Mouse (Mus musculus): ENCODE measurements at regions not wholly inside any gene's neighbourhood (a gene's known extent, or its start where the extent isn't known, plus 50 kb on each side); places are given as distances from the start of the nearest gene placed in this dataset.

- DNase-seq (ENCODE audit: low read depth, low spot score): no peak
- Histone ChIP-seq H3K27me3 (ENCODE audit: control insufficient read depth in 1 of 2, insufficient read depth in 2 of 2, low read length in 2 of 2) (no peaks in the 10 kb centered on the region), H3K4me3 (ENCODE audit: control insufficient read depth in 1 of 2, insufficient read depth in 1 of 2, low read depth in 2 of 2, low read length in 2 of 2) (no peak overlapping the region), H3K36me3 (ENCODE audit: control insufficient read depth in 1 of 2, insufficient read depth in 2 of 2, low read length in 2 of 2) (no peaks in the 10 kb centered on the region), H3K79me2 (ENCODE audit: control insufficient read depth, insufficient read depth, low read length, poor library complexity) (no peaks in the 10 kb centered on the region), H3K27ac (ENCODE audit: control insufficient read depth, low read depth, low read length) (no peak overlapping the region), H3K9ac (ENCODE audit: control insufficient read depth, low read depth, low read length, poor library complexity, severe bottlenecking) (no peak overlapping the region), H3K4me1 (ENCODE audit: control insufficient read depth in 1 of 2, insufficient read depth in 2 of 2, low read length in 2 of 2) (no peaks in the 10 kb centered on the region), H3K9me3 (replicated peaks; ENCODE audit: insufficient read depth, low read length) (no peaks in the 10 kb centered on the region)
- no peak for TF ChIP-seq RCOR1 (IDR thresholded peaks at IDR 0.05; ENCODE audit: low read depth, low read length)
- no peak for TF ChIP-seq MAZ (IDR thresholded peaks at IDR 0.05; ENCODE audit: low read depth, low read length)
- no peak for TF ChIP-seq CTCF (IDR thresholded peaks at IDR 0.05 in 2 of 3, conservative IDR thresholded peaks at IDR 0.05 in 1 of 3; ENCODE audit: control insufficient read depth in 1 of 3, insufficient read depth in 1 of 3, low read depth in 2 of 3, low read length in 3 of 3, poor library complexity in 1 of 3, severe bottlenecking in 1 of 3)
- no peak for TF ChIP-seq ZKSCAN1 (IDR thresholded peaks at IDR 0.05; ENCODE audit: low read depth, low read length)
- no peak for TF ChIP-seq MXI1 (IDR thresholded peaks at IDR 0.05; ENCODE audit: low read depth, low read length)
- no peak for TF ChIP-seq CHD2 (IDR thresholded peaks at IDR 0.05; ENCODE audit: low read length)
- no peak for TF ChIP-seq JUND (IDR thresholded peaks at IDR 0.05; ENCODE audit: low read depth, low read length)
- TF ChIP-seq GATA1 (IDR thresholded peaks at IDR 0.05; ENCODE audit: low read depth, low read length): no peak
- TF ChIP-seq SIN3A (IDR thresholded peaks at IDR 0.05; ENCODE audit: low read length): no peak
- TF ChIP-seq MAFK (IDR thresholded peaks at IDR 0.05; ENCODE audit: borderline replicate concordance, low read depth, low read length): no peak
- TF ChIP-seq KAT2A (conservative IDR thresholded peaks at IDR 0.05; ENCODE audit: low read depth, low read length): no peak
- no peak for TF ChIP-seq BHLHE40 (IDR thresholded peaks at IDR 0.05; ENCODE audit: borderline replicate concordance, low read depth, low read length)
- TF ChIP-seq EP300 (IDR thresholded peaks at IDR 0.05; ENCODE audit: low read depth in 1 of 2, low read length in 2 of 2): no peak
- TF ChIP-seq ETS1 (IDR thresholded peaks at IDR 0.05; ENCODE audit: low read depth, low read length): no peak
- TF ChIP-seq SMC3 (IDR thresholded peaks at IDR 0.05; ENCODE audit: low read depth, low read length): no peak
Measured at GRCm38 (mm10) chr7:117912453-117912852, 203.5 kb downstream of the Rps15a start.

DNA sequence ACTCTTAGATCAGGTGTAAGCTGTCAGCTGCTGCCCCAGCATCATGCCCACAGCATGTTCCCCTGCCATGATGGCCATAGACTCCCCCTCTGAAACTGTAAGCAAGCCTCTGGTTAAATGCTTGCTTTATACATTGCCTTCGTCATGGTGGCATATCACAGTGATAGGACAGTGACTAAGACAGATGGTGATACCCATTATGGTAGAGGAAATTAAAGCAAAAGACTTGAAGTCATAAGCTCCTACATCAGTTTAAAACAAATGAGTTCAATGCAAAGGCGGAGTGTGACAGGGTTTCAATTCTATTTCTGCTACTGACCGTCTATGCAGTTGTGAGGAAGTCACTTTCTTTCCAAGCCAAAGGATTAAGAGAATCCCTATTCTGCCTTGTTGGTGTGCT lies 204.9 kb downstream of the Rps15a start:
- no peaks in the 10 kb centered on the region for H3K4me1 ChIP-seq (ENCODE audit: control insufficient read depth in 1 of 2, insufficient read depth in 2 of 2, low read length in 2 of 2)
- no peak overlapping the region for H3K4me3 ChIP-seq (ENCODE audit: control insufficient read depth in 1 of 2, insufficient read depth in 1 of 2, low read depth in 2 of 2, low read length in 2 of 2)
- H3K27ac ChIP-seq (ENCODE audit: control insufficient read depth, low read depth, low read length): no peak overlapping the region
- TF ChIP-seq E2F4 (IDR thresholded peaks at IDR 0.05; ENCODE audit: borderline replicate concordance, low read depth, low read length) (no peak), ETS1 (IDR thresholded peaks at IDR 0.05; ENCODE audit: low read depth, low read length) (no peak), POLR2AphosphoS2 (IDR thresholded peaks at IDR 0.05; ENCODE audit: low read length) (no peak), MYC (IDR thresholded peaks at IDR 0.05; ENCODE audit: low read depth, low read length) (no peak), MXI1 (IDR thresholded peaks at IDR 0.05; ENCODE audit: low read depth, low read length) (no peak), MAFK (IDR thresholded peaks at IDR 0.05; ENCODE audit: borderline replicate concordance, low read depth, low read length) (no peak), RAD21 (IDR thresholded peaks at IDR 0.05; ENCODE audit: low read depth, low read length) (no peak), CTCF (IDR thresholded peaks at IDR 0.05 in 2 of 3, conservative IDR thresholded peaks at IDR 0.05 in 1 of 3; ENCODE audit: control insufficient read depth in 1 of 3, insufficient read depth in 1 of 3, low read depth in 2 of 3, low read length in 3 of 3, poor library complexity in 1 of 3, severe bottlenecking in 1 of 3) (no peak), ZMIZ1 (IDR thresholded peaks at IDR 0.05; ENCODE audit: low read depth, low read length) (no peak), BHLHE40 (IDR thresholded peaks at IDR 0.05; ENCODE audit: borderline replicate concordance, low read depth, low read length) (no peak), HCFC1 (IDR thresholded peaks at IDR 0.05; ENCODE audit: low read depth, low read length) (no peak), KAT2A (conservative IDR thresholded peaks at IDR 0.05; ENCODE audit: low read depth, low read length) (no peak), ZKSCAN1 (IDR thresholded peaks at IDR 0.05; ENCODE audit: low read depth, low read length) (no peak), EP300 (IDR thresholded peaks at IDR 0.05; ENCODE audit: low read depth in 1 of 2, low read length in 2 of 2) (no peak), NELFE (IDR thresholded peaks at IDR 0.05; ENCODE audit: low read depth, low read length) (no peak), CHD2 (IDR thresholded peaks at IDR 0.05; ENCODE audit: low read length) (no peak)
- H3K79me2 ChIP-seq (ENCODE audit: control insufficient read depth, insufficient read depth, low read length, poor library complexity): no peaks in the 10 kb centered on the region
- H3K27me3 ChIP-seq (ENCODE audit: control insufficient read depth in 1 of 2, insufficient read depth in 2 of 2, low read length in 2 of 2): no peaks in the 10 kb centered on the region
- no peak for DNase-seq (ENCODE audit: low read depth, low spot score)
- H3K9ac ChIP-seq (ENCODE audit: control insufficient read depth, low read depth, low read length, poor library complexity, severe bottlenecking): no peak overlapping the region
- H3K9me3 ChIP-seq (replicated peaks; ENCODE audit: insufficient read depth, low read length): no peaks in the 10 kb centered on the region
- H3K36me3 ChIP-seq (ENCODE audit: control insufficient read depth in 1 of 2, insufficient read depth in 2 of 2, low read length in 2 of 2): no peaks in the 10 kb centered on the region
